Mouse (Mus musculus) E14TG2a.4 (cell line): Measurements from ENCODE around the gene Tmem98.

Source experiments
- CTCF ChIP-seq: conservative IDR thresholded peaks from 2 replicates; pipeline ENCODE4 v1.5.1; 2014; ENCODE audit warnings: low read length
- POU5F1 ChIP-seq: IDR thresholded peaks from 2 replicates; pipeline ENCODE4 v1.6.1; 2014; ENCODE audit warnings: low read length, borderline replicate concordance

DNA sequence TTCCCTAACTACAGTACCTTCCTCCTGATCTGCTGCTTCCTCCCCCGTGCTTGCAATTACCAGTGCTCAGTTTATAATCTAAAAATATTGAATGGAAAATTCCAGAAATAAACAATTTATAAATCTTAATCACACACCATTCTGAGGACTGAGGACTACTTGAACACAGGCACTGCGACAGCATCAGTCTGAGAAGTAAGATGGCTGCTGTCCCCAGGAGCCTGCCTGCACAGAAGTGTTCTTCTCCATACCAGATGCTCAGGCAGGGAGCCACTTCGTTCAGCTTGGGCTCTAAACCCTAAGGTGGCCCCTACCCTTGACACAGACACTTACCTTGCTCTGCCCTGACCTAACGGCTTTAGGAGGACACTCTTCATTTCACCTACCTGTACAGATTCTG, 47.9 kb upstream of the Tmem98 start:
- no peak for TF ChIP-seq CTCF
- no peak for TF ChIP-seq POU5F1
